Mouse (Mus musculus) myocyte (in vitro differentiated cells): ENCODE data around the gene Snap47. TPM values are rescaled to one million over a fixed set of nuclear protein-coding genes. Genes with fewer than 3 reads are reported as not detected.

Source experiments
- H3K27me3 ChIP-seq: one replicate; pipeline ENCODE4 v1.6.1; 2011; ENCODE audit not compliant: control insufficient read depth, insufficient read depth, insufficient read length
- H3K36me3 ChIP-seq: one replicate; pipeline ENCODE4 v1.6.1; 2011; ENCODE audit not compliant: control insufficient read depth, insufficient read depth
- H3K4me2 ChIP-seq: one replicate; pipeline ENCODE4 v1.6.1; 2011; ENCODE audit warnings: low read depth, control low read depth
- H3K4me3 ChIP-seq: one replicate; pipeline ENCODE4 v1.5.1; 2011; ENCODE audit warnings: mild to moderate bottlenecking, control low read depth, moderate library complexity
- H3K79me2 ChIP-seq: one replicate; pipeline ENCODE4 v1.6.1; 2011; ENCODE audit not compliant: control insufficient read depth, insufficient read depth
- H3ac ChIP-seq: one replicate; pipeline ENCODE4 v1.6.1; 2011; ENCODE audit not compliant: control insufficient read depth, insufficient read length
- CEBPB ChIP-seq: IDR thresholded peaks from 2 replicates; pipeline ENCODE4 v1.6.1; 2011; ENCODE audit warnings: mild to moderate bottlenecking, moderate library complexity; ENCODE audit not compliant: poor library complexity, insufficient read depth, severe bottlenecking
- E2F4 ChIP-seq: IDR thresholded peaks from one replicate; pipeline ENCODE4 v1.6.1; 2011; ENCODE audit warnings: mild to moderate bottlenecking, control low read depth, moderate library complexity; ENCODE audit not compliant: insufficient read depth
- MAX ChIP-seq: IDR thresholded peaks from one replicate; pipeline ENCODE4 v1.6.1; 2011; ENCODE audit warnings: low read depth, mild to moderate bottlenecking, control low read depth
- MYOD1 ChIP-seq, 3 experiments: IDR thresholded peaks; one replicate each; pipeline ENCODE4 v1.6.1; 2011; ENCODE audit warnings: control low read depth in 2 of 3, low read depth in 2 of 3, mild to moderate bottlenecking in 2 of 3, moderate library complexity in 1 of 3; ENCODE audit not compliant: insufficient read length in 2 of 3, control insufficient read depth in 1 of 3
- MYOG ChIP-seq, 3 experiments: IDR thresholded peaks; one replicate each; pipeline ENCODE4 v1.6.1; 2011; ENCODE audit warnings: control low read depth in 2 of 3, low read depth in 2 of 3, mild to moderate bottlenecking in 2 of 3; ENCODE audit not compliant: insufficient read length in 2 of 3, control insufficient read depth in 1 of 3, insufficient read depth in 1 of 3
- POLR2A ChIP-seq: IDR thresholded peaks from one replicate; pipeline ENCODE4 v1.6.1; 2011; ENCODE audit warnings: low read depth, mild to moderate bottlenecking, control low read depth, moderate library complexity; ENCODE audit not compliant: insufficient read length
- POLR2AphosphoS2 ChIP-seq: IDR thresholded peaks from one replicate; pipeline ENCODE4 v1.6.1; 2011; ENCODE audit warnings: low read depth, control low read depth; ENCODE audit not compliant: insufficient read length
- REST ChIP-seq: IDR thresholded peaks from one replicate; pipeline ENCODE4 v1.6.1; 2011; ENCODE audit warnings: mild to moderate bottlenecking, control low read depth, moderate library complexity; ENCODE audit not compliant: insufficient read depth, insufficient read length
- SRF ChIP-seq: IDR thresholded peaks from one replicate; pipeline ENCODE4 v1.6.1; 2011; ENCODE audit warnings: low read depth; ENCODE audit not compliant: control insufficient read depth, insufficient read length
- TCF12 ChIP-seq: IDR thresholded peaks from one replicate; pipeline ENCODE4 v1.6.1; 2011; ENCODE audit warnings: mild to moderate bottlenecking, control low read depth; ENCODE audit not compliant: poor library complexity, insufficient read depth, severe bottlenecking
- TCF3 ChIP-seq: IDR thresholded peaks from one replicate; pipeline ENCODE4 v1.6.1; 2011; ENCODE audit warnings: low read depth, control low read depth; ENCODE audit not compliant: insufficient read length
- USF1 ChIP-seq: IDR thresholded peaks from one replicate; pipeline ENCODE4 v1.6.1; 2011; ENCODE audit warnings: low read depth, mild to moderate bottlenecking, control low read depth, moderate library complexity
- polyA plus RNA-seq: library from polyadenylated mRNA; unstranded; fragments of >200 nt; fragmentation: generic; extraction: Trizol; gene quantifications from one replicate; pipeline ENCODE4 v1.2.1, GENCODE M21; 2012; ENCODE audit warnings: missing spikeins

Snap47 gene
- 67.2 TPM for polyA plus RNA-seq

- peak within 1 kb of the TSS; percentile 39 for H3ac ChIP-seq
- peak within 1 kb of the TSS; percentile 84 for H3K4me3 ChIP-seq
- peaks cover 10% of the 10 kb centered on the region for H3K36me3 ChIP-seq
- H3K27me3 ChIP-seq: no peaks in the 10 kb centered on the region
- H3K79me2 ChIP-seq: peaks cover 13% of the 10 kb centered on the region
- TF ChIP-seq POLR2A (no peak), MYOG (IDR thresholded peaks at IDR 0.05; ENCODE audit: control insufficient read depth in 1 of 3, insufficient read depth in 1 of 3, insufficient read length in 2 of 3, low read depth in 2 of 3) (no peak)
- peak within 1 kb of the TSS; percentile 81 for H3K4me2 ChIP-seq
Observed at GRCm38 (mm10) chr11:59451086-59451485, at the start of gene Snap47. Gene Snap47, minus strand, starts transcription at chr11:59451186.

- Histone ChIP-seq H3K4me2 (no peak overlapping the region), H3K4me3 (no peak overlapping the region), H3ac (no peak overlapping the region), H3K27me3 (no peaks in the 10 kb centered on the region), H3K79me2 (peaks cover 3% of the 10 kb centered on the region), H3K36me3 (peaks cover 51% of the 10 kb centered on the region)
- TF ChIP-seq SRF (no peak), USF1 (no peak), CEBPB (no peak), TCF3 (no peak), TCF12 (no peak), MYOD1 (IDR thresholded peaks at IDR 0.05; ENCODE audit: control insufficient read depth in 1 of 3, insufficient read length in 2 of 3, low read depth in 2 of 3) (no peak), REST (no peak), MAX (no peak), MYOG (IDR thresholded peaks at IDR 0.05; ENCODE audit: control insufficient read depth in 1 of 3, insufficient read depth in 1 of 3, insufficient read length in 2 of 3, low read depth in 2 of 3) (no peak), POLR2A (no peak), E2F4 (no peak), POLR2AphosphoS2 (no peak)
Observed at GRCm38 (mm10) chr11:59497747-59498146, 46.8 kb upstream of the Snap47 start.

GRCm38 (mm10) chr11:59496672-59497310, 45.8 kb upstream of the Snap47 start:
- H3K27me3 ChIP-seq: no peaks in the 10 kb centered on the region
- H3ac ChIP-seq: no peak overlapping the region

GRCm38 (mm10) chr11:59486222-59486621, 35.2 kb upstream of the Snap47 start:
- Histone ChIP-seq H3ac (no peak overlapping the region), H3K27me3 (no peaks in the 10 kb centered on the region), H3K4me3 (no peak overlapping the region), H3K79me2 (no peaks in the 10 kb centered on the region), H3K36me3 (peaks cover 6% of the 10 kb centered on the region), H3K4me2 (no peak overlapping the region)
- no peak for TF ChIP-seq MYOD1 (IDR thresholded peaks at IDR 0.05; ENCODE audit: control insufficient read depth in 1 of 3, insufficient read length in 2 of 3, low read depth in 2 of 3)
- TF ChIP-seq POLR2AphosphoS2: no peak
- no peak for TF ChIP-seq REST
- TF ChIP-seq TCF3: no peak
- TF ChIP-seq POLR2A: no peak
- TF ChIP-seq E2F4: no peak
- no peak for TF ChIP-seq USF1
- no peak for TF ChIP-seq SRF
- TF ChIP-seq TCF12: no peak
- no peak for TF ChIP-seq MYOG (IDR thresholded peaks at IDR 0.05; ENCODE audit: control insufficient read depth in 1 of 3, insufficient read depth in 1 of 3, insufficient read length in 2 of 3, low read depth in 2 of 3)
- no peak for TF ChIP-seq MAX
- no peak for TF ChIP-seq CEBPB

More at GRCm38 (mm10) chr11:59496672-59497310, 45.8 kb upstream of the Snap47 start:
- Histone ChIP-seq H3K79me2 (peaks cover 3% of the 10 kb centered on the region), H3K4me2 (peak overlapping the region; percentile 34), H3K4me3 (no peak overlapping the region), H3K36me3 (peaks cover 51% of the 10 kb centered on the region)
- no peak for TF ChIP-seq REST
- no peak for TF ChIP-seq MYOD1 (IDR thresholded peaks at IDR 0.05; ENCODE audit: control insufficient read depth in 1 of 3, insufficient read length in 2 of 3, low read depth in 2 of 3)
- no peak for TF ChIP-seq TCF12

- Histone ChIP-seq H3ac (no peak overlapping the region), H3K36me3 (peaks cover 6% of the 10 kb centered on the region), H3K4me3 (no peak overlapping the region), H3K79me2 (no peaks in the 10 kb centered on the region), H3K27me3 (no peaks in the 10 kb centered on the region), H3K4me2 (no peak overlapping the region)
- TF ChIP-seq REST: no peak
- no peak for TF ChIP-seq USF1
- peak; percentile 43 for TF ChIP-seq POLR2AphosphoS2
Observed at GRCm38 (mm10) chr11:59485641-59486040, 34.7 kb upstream of the Snap47 start.

- TF ChIP-seq MYOG (IDR thresholded peaks at IDR 0.05; ENCODE audit: control insufficient read depth in 1 of 3, insufficient read depth in 1 of 3, insufficient read length in 2 of 3, low read depth in 2 of 3): no peak
- TF ChIP-seq TCF12: no peak
- no peak for TF ChIP-seq CEBPB
- TF ChIP-seq MAX: no peak
- TF ChIP-seq REST: no peak
- no peak for TF ChIP-seq POLR2AphosphoS2
- TF ChIP-seq TCF3: no peak
- TF ChIP-seq SRF: no peak
- no peak for TF ChIP-seq USF1
- no peak for TF ChIP-seq POLR2A
- no peak for TF ChIP-seq E2F4
- TF ChIP-seq MYOD1 (IDR thresholded peaks at IDR 0.05; ENCODE audit: control insufficient read depth in 1 of 3, insufficient read length in 2 of 3, low read depth in 2 of 3): no peak
- no peaks in the 10 kb centered on the region for H3K27me3 ChIP-seq
- peaks cover 6% of the 10 kb centered on the region for H3K36me3 ChIP-seq
- no peak overlapping the region for H3K4me2 ChIP-seq
- no peak overlapping the region for H3ac ChIP-seq
- no peak overlapping the region for H3K4me3 ChIP-seq
- H3K79me2 ChIP-seq: no peaks in the 10 kb centered on the region
Observed at GRCm38 (mm10) chr11:59483212-59483611, 32.2 kb upstream of the Snap47 start.
